Mouse (Mus musculus): Measurements from ENCODE around the gene Idnk.

Idnk gene

DNA sequence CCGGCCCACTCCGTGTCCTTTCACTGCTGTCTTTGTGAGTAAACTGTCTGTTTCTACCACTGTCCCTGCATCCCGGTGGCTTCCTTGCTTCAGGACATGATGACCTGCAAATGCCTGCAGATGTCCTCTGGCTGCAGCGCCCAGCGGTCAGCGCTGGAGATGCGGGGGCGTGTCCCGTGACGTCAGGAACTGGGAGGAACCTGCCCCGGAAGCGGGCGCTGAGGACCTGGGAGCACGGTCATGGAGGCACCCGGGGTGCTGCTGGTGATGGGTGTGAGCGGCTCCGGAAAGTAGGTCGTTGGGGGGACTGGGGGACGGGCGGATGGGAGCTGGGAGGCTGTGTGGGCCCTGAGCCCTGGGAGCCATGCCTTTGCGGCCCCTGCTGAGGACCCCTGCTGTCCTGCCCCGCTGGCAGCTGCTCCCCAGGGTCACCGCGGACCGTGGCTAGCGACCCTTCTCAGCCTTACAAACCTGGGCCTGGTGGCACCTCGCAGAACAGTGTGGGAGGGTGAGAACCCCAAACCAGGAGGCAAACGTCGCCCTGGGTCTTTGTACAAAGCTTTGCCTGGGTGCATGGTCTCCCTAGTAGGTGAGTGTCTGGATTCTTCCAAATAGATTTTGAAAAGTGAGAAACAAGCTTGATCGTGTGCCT, at the start of gene Idnk:
Gene Idnk (plus strand): TSS at position 203 of the 652 bp plus-strand sequence.
- TF ChIP-seq GATA4 (IDR thresholded peaks at IDR 0.05; ENCODE audit: insufficient replicate concordance, low read length): no peak

DNA sequence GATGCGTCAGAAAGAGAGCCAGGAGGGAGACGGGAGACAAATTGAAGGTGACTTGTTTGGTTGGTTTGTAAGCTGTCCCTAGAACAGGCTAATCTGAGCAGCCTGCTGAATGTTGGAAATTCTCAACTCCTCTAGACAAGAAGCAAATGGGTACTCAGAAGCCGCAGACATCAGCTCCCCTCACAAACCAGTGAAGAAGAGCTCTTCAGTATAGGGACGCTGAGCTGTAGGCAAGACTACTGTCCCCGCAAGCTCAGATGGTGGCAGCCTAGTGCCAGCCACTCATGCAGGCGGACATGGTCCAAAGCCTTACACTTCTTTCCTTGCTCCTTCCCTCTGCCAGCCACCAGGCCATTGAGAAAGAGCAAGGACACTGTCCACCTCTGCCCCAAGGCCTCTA, 46.1 kb upstream of the Idnk start:
- TF ChIP-seq GATA4 (IDR thresholded peaks at IDR 0.05; ENCODE audit: insufficient replicate concordance, low read length): no peak

DNA sequence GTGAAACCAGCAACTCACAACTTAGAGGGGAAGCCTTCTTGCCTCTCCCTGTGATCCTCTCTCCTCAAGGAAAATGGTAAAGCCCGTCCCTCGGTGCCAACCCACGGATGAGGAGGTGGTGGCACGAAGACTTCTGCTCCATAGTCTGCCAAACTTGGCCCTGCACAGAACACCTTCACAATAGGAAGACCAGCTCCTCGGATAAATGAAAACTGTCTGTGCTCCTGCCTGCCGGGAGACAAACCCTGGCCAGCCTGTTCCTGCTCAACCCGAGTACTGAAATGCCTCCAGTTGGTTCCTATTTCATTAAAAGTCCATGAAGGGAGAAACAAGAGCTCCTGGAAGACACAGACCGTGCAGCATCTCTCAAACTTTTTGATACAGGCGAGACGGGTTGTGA, 45.3 kb upstream of the Idnk start:
- TF ChIP-seq GATA4 (IDR thresholded peaks at IDR 0.05; ENCODE audit: insufficient replicate concordance, low read length): no peak

DNA sequence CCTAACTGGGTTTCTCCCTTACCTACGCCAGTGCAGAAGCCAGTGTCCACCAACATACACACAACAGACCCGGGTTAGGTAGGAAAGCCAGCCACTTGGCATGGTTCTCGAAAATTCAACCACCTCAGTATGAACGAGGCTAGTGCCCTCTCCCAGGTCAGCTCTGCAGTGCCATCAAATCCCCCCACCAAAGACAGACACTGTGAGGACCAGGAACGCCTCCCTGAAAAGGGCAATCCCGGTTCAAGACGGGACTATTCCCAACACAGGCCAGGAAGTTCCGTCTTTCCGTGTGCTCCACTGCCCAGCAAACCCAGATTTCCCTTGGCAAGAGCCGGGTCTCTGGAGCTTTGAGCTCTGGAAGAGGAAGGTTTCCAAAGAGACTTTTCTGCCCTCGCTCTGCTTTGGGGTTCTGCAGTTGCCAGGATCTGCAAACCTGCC, 44.8 kb upstream of the Idnk start:
- TF ChIP-seq GATA4 (IDR thresholded peaks at IDR 0.05; ENCODE audit: insufficient replicate concordance, low read length): no peak

DNA sequence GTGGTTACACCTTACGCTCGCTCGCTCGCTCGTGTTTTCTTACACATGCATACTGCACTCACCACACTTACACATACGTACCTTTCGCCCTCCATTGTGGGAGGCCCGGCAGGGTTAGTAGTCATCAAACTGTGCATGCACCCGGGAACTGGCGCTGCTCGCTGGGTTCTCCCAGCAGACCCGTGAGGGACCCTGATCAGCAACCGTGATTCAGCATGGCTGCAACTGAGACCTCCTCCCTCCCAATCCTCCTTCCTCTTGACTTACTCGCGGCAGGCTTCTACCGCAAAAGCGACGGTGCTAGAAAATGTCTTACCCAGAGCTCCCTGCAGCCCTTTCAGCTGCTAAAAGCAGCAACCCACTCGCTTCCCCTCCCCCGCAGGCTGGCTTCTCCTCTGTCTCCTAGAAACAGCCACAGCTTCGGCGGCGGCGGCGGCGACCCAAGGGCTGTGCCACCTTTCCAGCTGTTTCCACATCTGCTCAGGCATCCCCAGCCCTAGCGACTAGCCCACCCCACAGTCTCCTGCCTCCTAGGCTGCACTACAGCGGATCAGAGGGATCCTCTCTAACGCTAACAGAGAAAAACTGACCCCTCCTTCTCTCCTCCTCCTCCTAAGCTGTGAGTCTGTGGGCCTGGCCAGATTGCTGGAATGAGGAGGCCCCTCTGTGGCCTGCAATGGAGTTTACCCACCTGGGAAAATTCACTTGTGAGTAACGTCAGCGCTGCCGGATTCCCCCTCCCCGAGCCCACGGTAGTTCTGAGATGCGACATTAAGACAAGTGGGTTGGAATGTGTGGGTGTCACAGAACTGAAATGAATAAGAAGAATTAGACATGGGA, 44.2 kb upstream of the Idnk start, which contains the start of gene Klhl3:
Gene Klhl3 (minus strand): TSS at position 532 of the 840 bp plus-strand sequence.
- no peak for TF ChIP-seq GATA4 (IDR thresholded peaks at IDR 0.05; ENCODE audit: insufficient replicate concordance, low read length)

DNA sequence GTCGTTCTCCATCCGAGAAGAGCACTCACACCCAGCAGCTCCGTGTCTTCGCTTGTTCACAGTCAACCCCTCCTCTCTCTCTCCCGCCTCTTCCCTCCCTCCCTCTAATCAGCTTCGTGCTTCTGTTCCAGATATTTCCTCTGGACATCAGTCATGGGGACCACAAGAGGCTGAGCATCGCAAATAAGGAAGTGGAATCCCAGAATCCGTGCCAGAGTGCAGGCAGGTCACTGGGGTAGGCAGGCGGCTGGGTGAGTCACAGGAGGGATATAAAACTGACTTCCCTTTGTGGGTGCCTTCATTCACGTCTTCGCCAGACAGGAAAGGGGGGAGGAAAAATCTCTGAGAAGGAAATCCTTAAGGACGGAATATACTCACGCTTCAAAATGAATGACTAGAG, 42.2 kb upstream of the Idnk start:
- peak; percentile 91; the same call in 1 of the 2 replicates for TF ChIP-seq GATA4 (IDR thresholded peaks at IDR 0.05; ENCODE audit: insufficient replicate concordance, low read length)

DNA sequence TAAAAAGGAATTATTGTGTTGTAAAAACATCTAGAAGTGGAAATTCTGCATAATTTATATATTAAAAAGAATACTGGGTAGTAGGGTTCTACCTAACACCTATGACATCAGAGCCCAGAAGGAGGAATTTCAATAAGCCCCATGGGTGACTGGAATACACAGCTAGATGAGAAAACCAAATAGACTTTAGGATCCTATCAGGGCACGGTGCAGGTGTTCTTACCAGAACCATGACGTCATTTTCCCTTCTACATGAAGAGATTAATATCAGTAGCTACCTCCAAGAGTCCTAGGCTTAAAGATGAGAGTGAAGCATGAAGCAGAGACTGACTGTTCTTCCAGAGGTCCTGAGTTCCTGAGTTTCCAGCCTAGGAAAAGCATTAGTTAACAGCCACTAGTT, 40.6 kb upstream of the Idnk start:
- no peak for TF ChIP-seq GATA4 (IDR thresholded peaks at IDR 0.05; ENCODE audit: insufficient replicate concordance, low read length)

DNA sequence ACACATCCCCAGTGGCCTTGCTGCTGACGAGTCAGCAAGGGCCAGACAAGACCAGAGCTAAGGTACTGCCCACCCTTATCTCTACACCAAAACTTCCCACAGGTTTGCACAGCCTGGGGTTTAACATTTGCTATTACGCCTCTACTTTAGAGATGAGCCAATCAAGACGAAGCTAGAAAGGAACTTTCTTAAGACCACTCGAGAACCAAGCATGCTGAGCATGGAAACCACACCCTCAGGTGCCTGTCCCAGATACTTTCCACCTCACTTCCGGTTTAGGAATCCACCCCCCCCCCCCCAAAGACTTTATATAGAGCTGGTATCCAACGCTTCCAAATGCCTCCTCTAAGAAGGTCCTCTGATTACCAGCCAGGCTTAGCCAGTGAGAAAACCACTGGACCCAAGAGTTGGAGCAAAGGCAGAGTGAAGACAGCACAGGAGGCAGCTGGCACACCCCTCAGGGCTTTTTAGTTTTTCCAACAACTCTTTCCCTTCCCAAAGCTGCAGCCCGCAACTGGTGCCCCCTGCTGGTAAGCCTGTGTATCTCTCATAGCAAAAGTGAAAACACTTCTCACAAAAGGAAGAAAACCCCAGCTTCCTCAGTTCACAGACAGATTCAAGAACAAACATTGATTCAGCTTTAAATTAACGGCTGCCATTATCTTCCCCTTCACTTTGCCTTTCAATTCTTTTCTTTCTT, 40.0 kb upstream of the Idnk start:
- TF ChIP-seq GATA4 (IDR thresholded peaks at IDR 0.05; ENCODE audit: insufficient replicate concordance, low read length): no peak

DNA sequence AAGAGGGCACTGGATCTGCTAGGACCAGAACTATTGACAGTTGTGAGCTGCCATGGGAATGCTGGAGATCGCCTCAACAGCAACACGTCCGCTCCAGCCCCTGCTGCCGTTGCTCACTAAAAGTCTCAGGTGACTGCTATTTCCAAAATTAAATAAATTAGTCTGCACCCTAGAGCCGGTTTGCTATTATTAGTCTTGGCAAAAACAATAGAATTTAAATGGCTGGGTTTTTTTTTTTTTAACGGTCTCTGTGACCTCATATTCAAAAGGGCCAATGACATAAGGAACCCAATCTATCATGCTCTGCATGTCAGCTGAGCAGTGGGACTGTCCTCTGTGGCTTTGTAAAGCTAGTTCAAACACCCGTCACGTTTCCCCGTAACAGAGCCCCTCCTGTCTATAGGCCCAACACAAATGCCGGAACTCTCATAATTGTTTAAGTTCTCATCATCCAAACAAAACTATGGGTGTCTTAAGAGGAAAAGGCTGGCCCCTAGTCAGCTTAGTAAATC, 34.6 kb upstream of the Idnk start:
- no peak for TF ChIP-seq GATA4 (IDR thresholded peaks at IDR 0.05; ENCODE audit: insufficient replicate concordance, low read length)

DNA sequence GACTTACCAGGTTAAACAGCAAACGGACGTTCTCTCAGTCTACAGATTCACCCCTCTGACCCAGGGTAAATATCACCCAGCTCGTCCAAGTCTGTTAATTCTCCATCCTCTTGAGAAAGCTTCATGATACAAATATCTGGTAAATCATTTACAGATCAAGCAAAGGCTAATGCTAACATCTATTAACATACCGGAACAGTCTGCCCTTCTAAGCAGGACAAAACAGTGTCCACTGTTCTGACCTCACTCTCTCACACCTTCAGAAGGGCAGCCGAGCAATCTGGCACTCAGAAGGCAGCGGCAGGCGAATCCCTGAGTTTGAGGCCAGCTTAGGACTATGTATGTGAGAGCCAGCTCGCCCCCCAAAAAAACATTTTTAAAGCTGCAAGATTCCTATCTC, 34.1 kb upstream of the Idnk start:
- TF ChIP-seq GATA4 (IDR thresholded peaks at IDR 0.05; ENCODE audit: insufficient replicate concordance, low read length): no peak

DNA sequence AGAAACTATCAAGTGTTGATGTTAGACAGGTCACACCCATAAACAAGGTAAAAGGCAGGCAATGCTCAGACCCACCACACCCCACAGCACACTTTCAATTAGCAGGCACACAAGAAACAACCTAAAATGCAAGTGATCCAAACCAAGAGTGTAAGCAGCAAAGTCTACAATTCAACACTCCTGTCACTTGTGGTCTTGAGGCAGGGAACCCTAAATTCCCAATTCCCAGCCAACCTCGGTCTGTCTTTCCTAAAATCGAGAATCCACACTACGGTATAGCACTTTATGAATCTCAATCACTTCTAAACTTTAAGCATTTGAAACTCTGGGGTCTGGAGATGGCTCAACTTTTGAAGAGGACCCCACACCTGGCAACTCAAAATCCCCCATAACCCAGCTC, 33.2 kb upstream of the Idnk start:
- TF ChIP-seq GATA4 (IDR thresholded peaks at IDR 0.05; ENCODE audit: insufficient replicate concordance, low read length): no peak

DNA sequence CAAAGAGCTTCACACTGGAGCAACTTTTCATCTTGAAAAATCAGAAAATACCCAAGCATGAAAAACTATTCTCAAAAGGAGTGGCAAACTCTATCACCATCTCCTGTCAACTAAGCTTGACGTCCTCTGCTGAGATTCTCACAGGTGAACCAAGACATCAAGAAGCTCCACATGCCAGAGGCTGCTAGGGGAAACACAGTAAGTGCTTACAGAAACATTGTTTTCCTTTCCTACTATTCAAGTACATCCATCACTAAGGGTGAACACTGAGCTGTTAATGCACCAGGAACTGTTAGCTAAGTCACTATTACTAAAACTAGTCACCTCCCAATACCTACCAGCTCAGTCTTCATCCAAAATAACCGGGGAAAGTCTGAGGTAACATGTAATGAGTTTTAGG, 32.5 kb upstream of the Idnk start:
- no peak for TF ChIP-seq GATA4 (IDR thresholded peaks at IDR 0.05; ENCODE audit: insufficient replicate concordance, low read length)

DNA sequence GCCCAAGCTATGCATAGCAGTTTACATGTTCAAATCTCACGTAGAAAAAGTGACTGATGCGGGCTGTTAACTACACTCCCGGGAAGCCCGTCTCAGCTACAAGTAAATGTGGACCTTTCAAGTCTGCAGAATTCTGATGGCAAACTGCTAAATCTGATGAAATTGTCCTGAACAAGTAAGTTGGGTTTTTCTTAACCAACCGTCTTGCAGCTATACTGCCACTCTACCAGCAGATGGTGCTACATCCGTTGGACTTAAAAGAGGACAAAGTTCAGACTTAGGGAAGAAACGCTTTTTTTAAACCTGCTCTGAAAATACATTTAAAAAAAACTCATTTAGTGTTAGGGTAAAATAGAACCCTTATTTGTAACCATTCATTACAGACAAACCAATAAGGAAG, 31.3 kb upstream of the Idnk start:
- no peak for TF ChIP-seq GATA4 (IDR thresholded peaks at IDR 0.05; ENCODE audit: insufficient replicate concordance, low read length)

DNA sequence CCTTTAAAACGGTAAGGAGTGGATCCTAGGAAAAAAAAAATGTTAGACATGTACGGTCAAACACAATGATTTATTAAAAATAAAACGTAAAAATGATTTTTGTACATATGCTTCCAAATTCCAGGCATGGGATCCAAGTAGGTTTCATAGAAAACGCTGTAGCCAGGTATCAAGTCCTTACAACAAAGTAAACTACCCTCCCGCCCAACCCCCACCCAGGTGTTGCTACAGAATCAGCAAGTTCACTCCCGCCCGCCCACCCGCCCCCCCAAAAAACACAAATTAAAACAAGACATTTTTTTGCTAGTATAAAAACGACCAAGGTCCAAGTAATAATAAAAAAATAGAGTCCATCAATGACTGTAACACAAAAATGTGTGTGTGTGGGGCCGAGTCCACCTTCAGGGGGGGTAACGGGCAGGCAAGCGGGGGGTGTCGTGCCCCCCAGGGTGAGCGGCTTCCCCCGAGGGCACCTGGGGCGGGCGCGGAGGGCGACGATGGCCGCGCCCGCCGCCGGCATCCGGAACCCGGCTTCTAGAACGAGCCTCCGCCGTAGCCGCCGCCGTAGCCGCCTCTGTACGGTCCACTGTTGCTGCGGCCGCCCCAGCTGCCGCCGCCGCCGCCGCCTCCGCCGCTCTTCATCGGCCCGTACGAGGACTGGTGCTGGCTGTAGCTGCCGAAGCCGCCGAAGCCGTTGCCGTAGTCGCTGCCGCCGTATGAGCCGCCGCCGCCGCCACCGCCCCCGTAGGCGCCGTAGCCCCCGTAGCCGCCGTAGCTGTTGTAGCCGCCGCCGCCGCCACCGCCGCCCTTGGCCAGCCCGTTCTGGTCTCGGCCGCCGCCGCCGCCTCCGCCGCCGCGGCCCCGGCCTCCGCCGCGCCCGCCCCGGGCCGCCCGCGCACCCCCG, 30.3 kb upstream of the Idnk start:
- TF ChIP-seq GATA4 (IDR thresholded peaks at IDR 0.05; ENCODE audit: insufficient replicate concordance, low read length): no peak

Measured in liver, adult (tissue).